Mouse (Mus musculus): ENCODE data around the gene Gnai2.
A peak's percentile ranks its signal among the peaks of the same experiment; 100 is the strongest.

GRCm38 (mm10) chr9:107626158-107626843, 8.9 kb downstream of the Gnai2 start:
- no peak for TF ChIP-seq POLR2A (IDR thresholded peaks at IDR 0.05; ENCODE audit: borderline replicate concordance, insufficient read depth, low read length)
- TF ChIP-seq CTCF (IDR thresholded peaks at IDR 0.05; ENCODE audit: borderline replicate concordance, insufficient read depth, low read depth, low read length) = 0 out of 2 replicates have a peak, but pooled peaks have one; percentile 1

Measured in cerebellum, adult 2 months (tissue).